Mouse (Mus musculus) megakaryocyte, adult 5-6 weeks (primary cell): Measurements from ENCODE around the gene Gpatch3. TPM values are rescaled to one million over a fixed set of nuclear protein-coding genes. Genes with fewer than 3 reads are reported as not detected.

Experiments
- ATAC-seq: 2 replicates; pipeline ENCODE4 v1.8.0; 2016; ENCODE audit warnings: mild to moderate bottlenecking, inconsistent platforms; ENCODE audit not compliant: poor library complexity, severe bottlenecking
- total RNA-seq, 2 experiments: library from RNA; stranded (forward) in 1 of 2; stranded (reverse) in 1 of 2; fragments of 153-499, 151-499 nt in 1 of 2; fragments of 221-1000, 200-1000 nt in 1 of 2; gene quantifications; 2 replicates each; pipeline versions ENCODE4 v1.2.3 to v1.2.4; 2015 to 2017

Gpatch3 gene
- total RNA-seq (2015) (2.7 and 3.7 TPM in 2 replicates), total RNA-seq (2017) (32.6 and 40.2 TPM in 2 replicates)

GRCm38 (mm10) chr4:133574070-133574842 lies at the start of gene Gpatch3:
Gpatch3 (plus strand) TSS chr4:133574745.
- ATAC-seq, result peak; percentile 96

GRCm38 (mm10) chr4:133527788-133528187 lies 46.8 kb upstream of the Gpatch3 start:
- no peak for ATAC-seq

- ATAC-seq, result no peak
Measured at GRCm38 (mm10) chr4:133532777-133533176, 41.8 kb upstream of the Gpatch3 start.

GRCm38 (mm10) chr4:133536081-133536480 lies 38.5 kb upstream of the Gpatch3 start:
- no peak for ATAC-seq

- ATAC-seq, result no peak
Measured at GRCm38 (mm10) chr4:133536652-133537051, 37.9 kb upstream of the Gpatch3 start.

GRCm38 (mm10) chr4:133545272-133546231 lies 29.0 kb upstream of the Gpatch3 start, which contains the start of gene Nudc:
Nudc (minus strand) TSS chr4:133545996.
- ATAC-seq, result peak; percentile 100

GRCm38 (mm10) chr4:133552029-133552428 lies 22.5 kb upstream of the Gpatch3 start:
- ATAC-seq, result no peak

GRCm38 (mm10) chr4:133552768-133553447 lies 21.6 kb upstream of the Gpatch3 start, which contains the start of gene Nr0b2:
Nr0b2 (plus strand) TSS chr4:133553376.
- ATAC-seq, result peak; percentile 73

- no peak for ATAC-seq
Measured at GRCm38 (mm10) chr4:133553448-133554330, 20.9 kb upstream of the Gpatch3 start.

- no peak for ATAC-seq
Measured at GRCm38 (mm10) chr4:133557041-133557717, 17.4 kb upstream of the Gpatch3 start.

GRCm38 (mm10) chr4:133559846-133560245 lies 14.7 kb upstream of the Gpatch3 start:
- ATAC-seq, result no peak

- no peak for ATAC-seq
Measured at GRCm38 (mm10) chr4:133561622-133562021, 12.9 kb upstream of the Gpatch3 start.

GRCm38 (mm10) chr4:133563123-133563571 lies 11.4 kb upstream of the Gpatch3 start:
- 0 out of 2 replicates have a peak, but pooled peaks have one; percentile 24 for ATAC-seq

GRCm38 (mm10) chr4:133567251-133567650 lies 7.3 kb upstream of the Gpatch3 start:
- no peak for ATAC-seq

GRCm38 (mm10) chr4:133569291-133570065 lies 5.1 kb upstream of the Gpatch3 start:
- no peak for ATAC-seq

GRCm38 (mm10) chr4:133570066-133570466 lies 4.5 kb upstream of the Gpatch3 start:
- ATAC-seq, result no peak

- peak; percentile 58; the same call in 1 of the 2 replicates for ATAC-seq
Measured at GRCm38 (mm10) chr4:133574843-133575202, 278 bp downstream of the Gpatch3 start.

- no peak for ATAC-seq
Measured at GRCm38 (mm10) chr4:133577983-133578382, 3.4 kb downstream of the Gpatch3 start.
